Mouse (Mus musculus) hindbrain, embryonic 10.5 days (tissue): Measurements from ENCODE around the gene Tab1. TPM values are rescaled to one million over a fixed set of nuclear protein-coding genes. Genes with fewer than 3 reads are reported as not detected.
"Not testable (repeated sequence)": the region's sequence is repeated elsewhere in the genome, so short reads cannot be mapped to it uniquely, and the experiment has no call there.

Experiments used
- DNase-seq: peaks from one replicate; pipeline ENCODE4 v3.0.0-alpha.2; 2017; ENCODE audit warnings: low spot score
- H3K27ac ChIP-seq: fragments of 300-500 bp; sonication (generic); 2 replicates; pipeline ENCODE4 v1.5.1; 2016; ENCODE audit warnings: mild to moderate bottlenecking, moderate library complexity
- H3K27me3 ChIP-seq: fragments of 300-500 bp; sonication (generic); 2 replicates; pipeline ENCODE4 v1.6.1; 2016; ENCODE audit warnings: mild to moderate bottlenecking; ENCODE audit not compliant: poor library complexity, insufficient read depth, severe bottlenecking
- H3K36me3 ChIP-seq: fragments of 300-500 bp; sonication (generic); 2 replicates; pipeline ENCODE4 v1.6.1; 2016; ENCODE audit warnings: mild to moderate bottlenecking, moderate library complexity
- H3K4me1 ChIP-seq: fragments of 300-500 bp; sonication (generic); replicated peaks from 2 replicates; pipeline ENCODE4 v1.6.1; 2016; ENCODE audit warnings: mild to moderate bottlenecking
- H3K4me3 ChIP-seq: fragments of 300-500 bp; sonication (generic); 2 replicates; pipeline ENCODE4 v1.5.1; 2016; ENCODE audit warnings: mild to moderate bottlenecking, moderate library complexity
- H3K9me3 ChIP-seq: fragments of 300-500 bp; sonication (generic); 2 replicates; pipeline ENCODE4 v1.6.1; 2016; ENCODE audit warnings: mild to moderate bottlenecking, moderate library complexity
- WGBS: fragments of 180-500 bp; shearing (Covaris S2); methylation state at CpG from one replicate; pipeline ENCODE4 v1.1.7; 2016; 5-methylcytosine and 5-hydroxymethylcytosine counted together
- polyA plus RNA-seq: library from polyadenylated mRNA; unstranded; fragments of >200 nt; fragmentation: Nextera tagmentation; extraction: Ambion mirVana; gene quantifications from 2 replicates; pipeline ENCODE4 v1.2.1, GENCODE M21; 2016

Gene Tab1
- polyA plus RNA-seq, 1 experiment from 2014 or later: 42.8 TPM

GRCm38 (mm10) chr15:80111436-80111835 lies 21.5 kb upstream of the Tab1 start:
- no peak for DNase-seq
- H3K27ac ChIP-seq: no peak overlapping the region
- H3K4me3 ChIP-seq: no peak overlapping the region
- 85% methylated on average over 12 of the region's 12 CpGs for WGBS
- H3K4me1 ChIP-seq: peaks cover 15% of the 10 kb centered on the region
- H3K36me3 ChIP-seq: 0 out of 2 replicates have a peak, but pooled peaks cover 5% of the 10 kb centered on the region
- H3K9me3 ChIP-seq: 0 out of 2 replicates have a peak, but pooled peaks cover 4% of the 10 kb centered on the region
- no peaks in the 10 kb centered on the region for H3K27me3 ChIP-seq

GRCm38 (mm10) chr15:80112499-80112898 lies 20.4 kb upstream of the Tab1 start:
- Histone ChIP-seq H3K27ac (no peak overlapping the region), H3K4me3 (no peak overlapping the region), H3K9me3 (0 out of 2 replicates have a peak, but pooled peaks cover 4% of the 10 kb centered on the region), H3K36me3 (0 out of 2 replicates have a peak, but pooled peaks cover 5% of the 10 kb centered on the region), H3K27me3 (no peaks in the 10 kb centered on the region), H3K4me1 (peaks cover 22% of the 10 kb centered on the region)
- 41% methylated on average over 2 of the region's 2 CpGs for WGBS
- no peak for DNase-seq

- H3K4me1 ChIP-seq: peaks cover 22% of the 10 kb centered on the region
- H3K27ac ChIP-seq: no peak overlapping the region
- no peak overlapping the region for H3K4me3 ChIP-seq
- 90% methylated on average over 7 of the region's 7 CpGs for WGBS
- DNase-seq: no peak
- 0 out of 2 replicates have a peak, but pooled peaks cover 5% of the 10 kb centered on the region for H3K36me3 ChIP-seq
- H3K9me3 ChIP-seq: 0 out of 2 replicates have a peak, but pooled peaks cover 4% of the 10 kb centered on the region
- no peaks in the 10 kb centered on the region for H3K27me3 ChIP-seq
Observed at GRCm38 (mm10) chr15:80114414-80114813, 18.5 kb upstream of the Tab1 start.

GRCm38 (mm10) chr15:80115256-80115655 lies 17.7 kb upstream of the Tab1 start:
- Histone ChIP-seq H3K27me3 (no peaks in the 10 kb centered on the region), H3K36me3 (0 out of 2 replicates have a peak, but pooled peaks cover 5% of the 10 kb centered on the region), H3K4me3 (peak overlapping the region; percentile 14), H3K4me1 (peaks cover 22% of the 10 kb centered on the region), H3K27ac (peak overlapping the region; percentile 50; the same call in 1 of the 2 replicates), H3K9me3 (0 out of 2 replicates have a peak, but pooled peaks cover 4% of the 10 kb centered on the region)
- DNase-seq: peak; percentile 13
- WGBS: 68% methylated on average over 5 of the region's 5 CpGs

GRCm38 (mm10) chr15:80115866-80116794 lies 16.8 kb upstream of the Tab1 start:
- H3K27ac ChIP-seq: peak overlapping the region; percentile 50
- DNase-seq: no peak

GRCm38 (mm10) chr15:80117154-80117553 lies 15.8 kb upstream of the Tab1 start:
- 62% methylated on average over 8 of the region's 8 CpGs for WGBS

More at GRCm38 (mm10) chr15:80115866-80116794, 16.8 kb upstream of the Tab1 start:
- Histone ChIP-seq H3K4me1 (peaks cover 22% of the 10 kb centered on the region), H3K4me3 (peak overlapping the region; percentile 14), H3K9me3 (0 out of 2 replicates have a peak, but pooled peaks cover 4% of the 10 kb centered on the region), H3K36me3 (0 out of 2 replicates have a peak, but pooled peaks cover 5% of the 10 kb centered on the region), H3K27me3 (no peaks in the 10 kb centered on the region)
- 72% methylated on average over 13 of the region's 13 CpGs for WGBS

GRCm38 (mm10) chr15:80119076-80119475 lies 13.9 kb upstream of the Tab1 start:
- no peak for DNase-seq
- no peaks in the 10 kb centered on the region for H3K27me3 ChIP-seq
- peaks cover 22% of the 10 kb centered on the region for H3K4me1 ChIP-seq
- no peaks in the 10 kb centered on the region for H3K9me3 ChIP-seq
- no peaks in the 10 kb centered on the region for H3K36me3 ChIP-seq
- no peak overlapping the region for H3K4me3 ChIP-seq
- 88% methylated on average over 6 of the region's 6 CpGs for WGBS
- no peak overlapping the region for H3K27ac ChIP-seq

More at GRCm38 (mm10) chr15:80117154-80117553, 15.8 kb upstream of the Tab1 start:
- peaks cover 22% of the 10 kb centered on the region for H3K4me1 ChIP-seq
- H3K36me3 ChIP-seq: 0 out of 2 replicates have a peak, but pooled peaks cover 5% of the 10 kb centered on the region
- no peak for DNase-seq
- H3K27me3 ChIP-seq: no peaks in the 10 kb centered on the region
- H3K9me3 ChIP-seq: 0 out of 2 replicates have a peak, but pooled peaks cover 4% of the 10 kb centered on the region
- H3K4me3 ChIP-seq: no peak overlapping the region
- H3K27ac ChIP-seq: no peak overlapping the region

- 95% methylated on average over 9 of the region's 9 CpGs for WGBS
- no peaks in the 10 kb centered on the region for H3K9me3 ChIP-seq
- H3K4me3 ChIP-seq: no peak overlapping the region
- peaks cover 7% of the 10 kb centered on the region; the same call in 1 of the 2 replicates for H3K4me1 ChIP-seq
- no peaks in the 10 kb centered on the region for H3K36me3 ChIP-seq
- DNase-seq: no peak
- no peaks in the 10 kb centered on the region for H3K27me3 ChIP-seq
- no peak overlapping the region for H3K27ac ChIP-seq
Observed at GRCm38 (mm10) chr15:80121721-80122325, 11.1 kb upstream of the Tab1 start.

- not testable (repeated sequence) for H3K4me3 ChIP-seq, DNase-seq, H3K27me3 ChIP-seq, H3K36me3 ChIP-seq, H3K27ac ChIP-seq, H3K4me1 ChIP-seq, H3K9me3 ChIP-seq
- WGBS: 94% methylated on average over 6 of the region's 6 CpGs
Observed at GRCm38 (mm10) chr15:80122431-80122830, 10.5 kb upstream of the Tab1 start.

GRCm38 (mm10) chr15:80124651-80125050 lies 8.3 kb upstream of the Tab1 start:
- H3K27ac ChIP-seq: no peak overlapping the region
- no peaks in the 10 kb centered on the region for H3K27me3 ChIP-seq
- WGBS: 83% methylated on average over 4 of the region's 4 CpGs
- peaks cover 4% of the 10 kb centered on the region; the same call in 1 of the 2 replicates for H3K4me1 ChIP-seq
- no peaks in the 10 kb centered on the region for H3K36me3 ChIP-seq
- no peak overlapping the region for H3K4me3 ChIP-seq
- H3K9me3 ChIP-seq: no peaks in the 10 kb centered on the region
- DNase-seq: no peak

- no peak overlapping the region for H3K4me3 ChIP-seq
- no peak for DNase-seq
- peaks cover 4% of the 10 kb centered on the region; the same call in 1 of the 2 replicates for H3K4me1 ChIP-seq
- H3K27ac ChIP-seq: no peak overlapping the region
- WGBS: 72% methylated on average over 1 of the region's 1 CpGs
- H3K36me3 ChIP-seq: no peaks in the 10 kb centered on the region
- no peaks in the 10 kb centered on the region for H3K9me3 ChIP-seq
- H3K27me3 ChIP-seq: no peaks in the 10 kb centered on the region
Observed at GRCm38 (mm10) chr15:80127191-80127590, 5.7 kb upstream of the Tab1 start.

GRCm38 (mm10) chr15:80129982-80130381 lies 2.9 kb upstream of the Tab1 start:
- H3K9me3 ChIP-seq: no peaks in the 10 kb centered on the region
- H3K4me1 ChIP-seq: peaks cover 25% of the 10 kb centered on the region
- no peaks in the 10 kb centered on the region for H3K27me3 ChIP-seq
- DNase-seq: no peak
- no peak overlapping the region for H3K4me3 ChIP-seq
- H3K36me3 ChIP-seq: no peaks in the 10 kb centered on the region
- H3K27ac ChIP-seq: no peak overlapping the region
- WGBS: 91% methylated on average over 6 of the region's 6 CpGs
